Mouse (Mus musculus) liver, embryonic 14.5 days (tissue): ENCODE data around the gene Parva.

ENCODE experiments used
- CTCF ChIP-seq: IDR thresholded peaks from 2 replicates; pipeline ENCODE4 v1.5.1; 2016; ENCODE audit warnings: antibody characterized with exemption, low read depth, control low read depth
- EP300 ChIP-seq: IDR thresholded peaks from 2 replicates; pipeline ENCODE4 v1.6.1; 2016; ENCODE audit warnings: antibody characterized with exemption, low read depth

- TF ChIP-seq CTCF, result no peak
- TF ChIP-seq EP300, result no peak
These were observed 108.2 kb downstream of the Parva start for GRCm38 (mm10) chr7:112535408-112535921.
